Mouse (Mus musculus) adrenal gland, postnatal 4 days (tissue): ENCODE results near the gene Nbea. TPM values are rescaled to one million over a fixed set of nuclear protein-coding genes. Genes with fewer than 3 reads are reported as not detected.
A peak's percentile ranks its signal among the peaks of the same experiment; 100 is the strongest.
"Not testable (repeated sequence)": the region's sequence is repeated elsewhere in the genome, so short reads cannot be mapped to it uniquely, and the experiment has no call there.

Experiments
- DNase-seq, 2 experiments: peaks; one replicate each; pipeline ENCODE4 v3.0.0; 2021 to 2022; ENCODE audit warnings: low spot score in 2 of 2, mixed read lengths in 2 of 2
- total RNA-seq, 2 experiments: library from RNA; stranded (reverse); gene quantifications; 2 replicates each; pipeline ENCODE4 v1.2.3; 2021

Nbea gene
- total RNA-seq, 2 experiments from 2014 or later = 30.3 to 31.6 TPM

- DNase-seq = no peak
These were observed 517.6 kb downstream of the Nbea start for GRCm38 (mm10) chr3:55665928-55666327.

GRCm38 (mm10) chr3:55664713-55665112 lies 518.8 kb downstream of the Nbea start:
- no peak for DNase-seq

GRCm38 (mm10) chr3:55661678-55662445 lies 521.6 kb downstream of the Nbea start:
- no peak for DNase-seq

- DNase-seq = no peak
These were observed 523.2 kb downstream of the Nbea start for GRCm38 (mm10) chr3:55660261-55660838.

- DNase-seq = no peak
These were observed 523.8 kb downstream of the Nbea start for GRCm38 (mm10) chr3:55659558-55660215.

GRCm38 (mm10) chr3:55652321-55652720 lies 531.2 kb downstream of the Nbea start:
- no peak for DNase-seq

- no peak for DNase-seq
These were observed 531.6 kb downstream of the Nbea start for GRCm38 (mm10) chr3:55651877-55652276.

GRCm38 (mm10) chr3:55649541-55649940 lies 534.0 kb downstream of the Nbea start:
- no peak for DNase-seq

- DNase-seq = no peak
These were observed 535.2 kb downstream of the Nbea start for GRCm38 (mm10) chr3:55648299-55648698.

- no peak for DNase-seq
These were observed 536.3 kb downstream of the Nbea start for GRCm38 (mm10) chr3:55647176-55647575.

GRCm38 (mm10) chr3:55646437-55646836 lies 537.1 kb downstream of the Nbea start:
- no peak for DNase-seq

- no peak for DNase-seq
These were observed 539.4 kb downstream of the Nbea start for GRCm38 (mm10) chr3:55644035-55644618.

- DNase-seq = no peak
These were observed 545.8 kb downstream of the Nbea start for GRCm38 (mm10) chr3:55637660-55638059.

- no peak for DNase-seq
These were observed 547.8 kb downstream of the Nbea start for GRCm38 (mm10) chr3:55635542-55636172.

- DNase-seq = no peak
These were observed 556.4 kb downstream of the Nbea start for GRCm38 (mm10) chr3:55627054-55627453.

- DNase-seq = not testable (repeated sequence)
These were observed 561.5 kb downstream of the Nbea start for GRCm38 (mm10) chr3:55621958-55622357.

GRCm38 (mm10) chr3:55618396-55618795 lies 565.1 kb downstream of the Nbea start:
- DNase-seq = no peak

GRCm38 (mm10) chr3:55612459-55613115 lies 570.9 kb downstream of the Nbea start:
- DNase-seq = no peak

- no peak for DNase-seq
These were observed 571.5 kb downstream of the Nbea start for GRCm38 (mm10) chr3:55612023-55612422.

GRCm38 (mm10) chr3:55610191-55610590 lies 573.3 kb downstream of the Nbea start:
- DNase-seq = no peak

GRCm38 (mm10) chr3:55600286-55600685 lies 583.2 kb downstream of the Nbea start:
- peak in 1 of 2 experiments; percentile 35 for DNase-seq
